Mouse (Mus musculus) cerebellum, adult 18-20 months (tissue): ENCODE data around the gene Myo3b.
A peak's percentile ranks its signal among the peaks of the same experiment; 100 is the strongest.

Experiments
- DNase-seq, 2 experiments: peaks; one replicate each; pipeline ENCODE4 v3.0.0; 2021

The Myo3b gene

GRCm38 (mm10) chr2:70066338-70067022, 27.6 kb downstream of the Myo3b start:
- DNase-seq, result no peak

DNA sequence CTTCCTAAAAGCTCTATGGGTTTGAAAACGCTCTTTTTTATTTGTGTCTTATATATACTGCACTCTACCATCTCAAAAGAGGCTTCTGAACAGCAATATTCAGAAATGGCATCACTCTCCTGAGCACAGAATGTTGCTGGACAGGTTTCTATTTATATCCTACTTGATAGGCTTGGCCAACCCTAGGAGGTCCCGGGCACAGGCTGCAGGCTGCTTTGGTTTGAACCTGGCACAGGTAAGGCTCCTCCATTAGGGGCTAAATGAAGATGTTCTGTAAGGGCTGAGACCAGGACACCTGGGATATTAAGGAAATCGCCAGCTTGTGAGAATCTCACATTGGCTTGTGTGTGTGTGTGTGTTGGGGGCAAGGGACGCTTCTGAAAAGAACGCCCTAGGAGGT, 30.9 kb downstream of the Myo3b start:
- DNase-seq, result no peak

- no peak for DNase-seq
Measured at GRCm38 (mm10) chr2:70083444-70084020, 44.6 kb downstream of the Myo3b start.

- no peak for DNase-seq
Measured at GRCm38 (mm10) chr2:70091261-70091660, 52.3 kb downstream of the Myo3b start.

DNA sequence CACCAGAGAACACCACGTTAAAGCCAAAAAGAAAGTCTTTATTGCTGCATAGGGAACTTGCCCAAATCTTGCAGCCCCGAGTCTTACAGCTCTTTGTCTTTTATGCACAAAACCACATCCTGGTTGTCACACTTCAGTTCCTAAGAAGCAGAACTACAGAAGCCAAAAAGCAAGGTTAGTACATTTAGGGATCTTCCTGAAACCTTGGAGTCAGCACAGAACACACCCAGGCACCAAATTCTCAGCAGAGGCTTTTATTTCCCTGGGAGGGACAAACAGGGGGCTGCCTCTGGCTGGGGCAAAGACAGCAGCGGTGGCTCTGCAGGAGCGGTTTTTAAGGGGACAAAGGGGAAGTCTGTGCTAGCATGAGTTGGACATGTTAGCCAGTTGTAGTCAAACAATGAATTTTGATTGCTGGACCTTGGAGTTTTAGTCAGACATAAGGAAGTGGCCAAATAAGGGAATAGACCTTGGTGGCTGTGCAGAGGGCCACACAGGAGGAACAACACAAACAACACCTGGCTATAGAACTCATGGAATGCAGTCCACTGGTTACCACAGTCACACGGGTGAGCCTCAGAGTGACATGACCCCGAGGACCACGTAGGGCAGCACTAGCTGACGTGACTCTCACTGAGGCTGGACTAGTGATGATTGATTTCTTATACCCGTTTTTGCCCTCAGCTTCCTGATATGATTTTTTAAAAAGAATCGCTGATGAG, 53.0 kb downstream of the Myo3b start:
- DNase-seq, result no peak

DNA sequence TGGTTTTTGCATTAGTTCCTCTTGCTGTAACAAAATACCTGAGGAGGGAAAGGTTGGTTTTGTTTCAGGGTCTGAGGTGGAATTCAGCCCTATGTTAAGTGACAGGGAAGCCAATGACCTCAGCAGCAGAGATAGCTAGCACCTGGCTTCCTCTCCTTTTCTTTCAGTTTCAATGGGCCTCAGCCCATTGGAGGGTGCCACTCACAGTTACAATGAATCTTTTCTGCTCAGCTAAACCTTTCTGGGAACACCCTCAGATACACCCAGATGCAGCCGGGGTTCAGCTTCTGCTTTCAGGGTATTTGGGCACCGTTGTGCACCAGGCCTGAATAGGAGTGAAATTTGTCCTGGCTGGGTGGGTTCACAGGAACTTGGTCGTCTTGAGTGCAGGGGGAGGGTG, 53.7 kb downstream of the Myo3b start:
- DNase-seq, result no peak

- no peak for DNase-seq
Measured at GRCm38 (mm10) chr2:70094446-70094845, 55.5 kb downstream of the Myo3b start.

- DNase-seq, result no peak
Measured at GRCm38 (mm10) chr2:70097229-70098095, 58.5 kb downstream of the Myo3b start.

DNA sequence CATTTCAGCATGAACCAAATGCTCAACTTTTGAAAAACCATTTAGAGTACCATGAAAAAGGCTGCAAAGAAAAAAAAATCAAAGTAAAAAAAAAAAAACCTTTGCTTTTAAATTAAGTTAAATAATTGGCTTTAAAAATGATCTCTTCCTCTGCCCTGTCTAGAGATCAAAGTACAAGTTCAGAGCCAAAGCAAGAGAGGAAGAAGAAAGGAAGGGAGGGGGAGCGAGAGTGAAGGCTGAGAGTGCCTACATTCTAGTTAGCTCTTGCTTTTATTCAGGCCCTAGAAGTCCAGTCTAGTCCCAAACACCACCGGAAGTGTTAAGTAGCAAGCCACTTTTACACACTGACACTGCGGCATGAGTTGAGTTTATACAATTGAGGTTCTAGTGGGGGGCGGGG, 60.5 kb downstream of the Myo3b start:
- no peak for DNase-seq

DNA sequence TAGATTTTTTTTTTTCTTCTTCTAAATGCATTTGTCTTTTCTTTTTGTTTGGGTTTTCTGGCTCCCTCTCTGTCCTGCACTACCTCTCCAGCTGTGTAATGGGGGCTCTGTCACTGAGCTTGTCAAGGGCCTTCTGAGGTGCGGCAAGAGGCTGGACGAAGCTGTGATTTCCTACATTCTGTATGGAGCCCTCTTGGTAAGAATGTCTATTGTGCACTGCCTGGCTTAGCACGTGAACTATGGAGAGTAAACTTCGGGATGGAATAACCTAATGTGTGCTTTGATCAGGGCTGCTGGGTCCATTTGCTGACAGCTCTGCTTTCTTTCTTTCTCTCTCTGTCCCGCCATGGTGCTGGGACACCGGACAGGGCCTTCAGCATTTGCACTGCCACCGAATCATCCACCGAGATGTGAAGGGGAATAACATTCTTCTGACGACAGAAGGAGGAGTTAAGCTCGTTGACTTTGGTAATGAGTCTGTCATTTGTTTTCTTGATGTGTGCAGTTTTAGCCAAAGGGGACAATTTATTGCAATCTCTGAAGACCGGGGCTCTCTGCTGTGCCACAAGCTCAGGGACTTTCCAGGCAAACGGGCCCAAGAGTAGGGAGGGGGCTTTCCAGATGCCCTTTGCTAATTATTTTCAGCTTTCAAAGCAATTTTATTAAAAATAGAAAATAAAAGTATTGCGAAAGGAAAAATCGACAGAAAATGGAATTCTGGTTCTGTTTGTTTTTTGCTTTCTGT, 66.5 kb downstream of the Myo3b start:
- no peak for DNase-seq

DNA sequence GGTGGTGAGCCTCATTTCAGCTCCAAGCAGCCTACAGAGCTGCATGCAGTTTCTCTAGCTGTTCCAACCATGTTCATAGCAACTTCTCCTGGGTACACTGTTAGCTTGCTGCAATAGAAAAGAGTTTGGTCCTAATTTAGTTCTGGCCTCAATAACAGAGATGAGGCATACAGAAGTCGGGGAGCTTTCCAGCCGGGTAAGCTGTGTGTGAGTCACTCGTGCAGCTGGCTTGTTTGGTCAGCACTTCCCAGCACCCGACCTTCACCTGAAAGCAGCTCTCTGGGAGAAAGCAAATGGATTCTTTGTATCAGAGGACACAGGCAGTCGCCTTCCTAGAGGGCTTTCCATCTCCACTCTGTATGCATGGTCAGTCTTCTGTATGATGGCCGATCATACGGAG, 70.1 kb downstream of the Myo3b start:
- DNase-seq, result no peak

- DNase-seq, result no peak
Measured at GRCm38 (mm10) chr2:70113798-70114782, 75.2 kb downstream of the Myo3b start.

GRCm38 (mm10) chr2:70118376-70119264, 79.7 kb downstream of the Myo3b start:
- DNase-seq, result no peak

DNA sequence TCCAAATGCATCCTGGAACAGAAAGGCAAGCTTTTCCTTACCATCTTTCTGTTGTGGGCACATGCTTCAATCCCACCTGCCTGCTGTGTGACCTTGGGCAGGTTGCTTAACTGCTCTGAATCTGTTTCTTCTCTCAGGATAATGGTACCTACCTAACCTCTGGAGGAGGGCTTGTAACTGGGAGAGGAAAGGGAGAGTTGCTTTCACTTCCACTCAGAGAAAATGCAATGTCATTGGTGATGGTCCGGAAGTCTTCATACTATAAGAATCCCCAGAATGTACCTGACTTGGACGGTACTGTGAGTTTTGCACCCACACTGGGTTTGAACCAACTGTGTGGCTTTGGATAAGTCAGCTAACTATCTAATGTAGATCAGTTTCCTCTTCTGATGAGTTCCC, 80.3 kb downstream of the Myo3b start:
- no peak for DNase-seq

DNA sequence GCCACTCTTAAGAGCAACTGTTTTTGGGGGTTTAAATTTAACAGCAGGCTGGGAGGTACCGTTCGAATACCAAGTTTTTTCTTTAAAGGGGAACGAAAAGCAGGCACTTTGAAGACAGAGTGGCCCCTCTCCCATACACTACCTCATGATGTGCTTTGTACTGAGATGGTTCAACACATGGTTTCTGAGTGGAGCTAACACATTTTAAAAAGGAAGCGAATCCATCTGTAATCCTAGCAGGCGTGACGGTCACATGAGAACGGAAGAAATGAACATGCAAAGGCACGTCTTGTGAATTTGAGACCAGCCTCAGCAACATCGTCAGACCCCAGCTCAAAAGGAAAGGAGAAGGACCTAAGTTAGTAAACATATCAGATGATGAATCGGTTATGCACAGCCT, 87.4 kb downstream of the Myo3b start:
- no peak for DNase-seq

DNA sequence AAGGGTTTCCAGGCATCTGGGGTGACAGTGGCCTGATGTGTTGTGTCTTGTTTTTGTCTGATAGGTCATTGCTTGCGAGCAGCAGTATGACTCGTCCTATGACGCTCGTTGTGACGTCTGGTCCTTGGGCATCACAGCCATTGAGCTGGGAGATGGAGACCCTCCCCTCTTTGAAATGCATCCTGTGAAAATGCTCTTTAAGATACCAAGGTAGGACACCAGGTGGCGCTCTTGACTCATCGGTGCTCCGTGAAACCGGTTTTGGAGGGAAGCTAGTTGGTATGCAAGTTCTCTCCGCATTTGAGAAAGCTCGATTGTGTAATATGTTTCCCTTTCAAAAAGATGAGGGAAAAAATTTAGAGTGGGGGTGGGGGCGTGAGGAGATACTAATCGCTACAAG, 87.9 kb downstream of the Myo3b start:
- peak; percentile 55 to 64 for DNase-seq

- no peak for DNase-seq
Measured at GRCm38 (mm10) chr2:70127351-70128148, 88.6 kb downstream of the Myo3b start.

GRCm38 (mm10) chr2:70128590-70128989, 89.7 kb downstream of the Myo3b start:
- no peak for DNase-seq

- DNase-seq, result no peak
Measured at GRCm38 (mm10) chr2:70129566-70129965, 90.6 kb downstream of the Myo3b start.
